Mouse (Mus musculus): ENCODE data around the gene Gm3285.

Gm3285 gene

GRCm38 (mm10) chr10:77900903-77901818, 39.4 kb downstream of the Gm3285 start:
- in situ Hi-C loops (cut with MboI, MseI): no loop called here

GRCm38 (mm10) chr10:77901871-77902210, 40.1 kb downstream of the Gm3285 start:
- in situ Hi-C loops (cut with MboI, MseI): no loop called here

GRCm38 (mm10) chr10:77902211-77902893, 40.6 kb downstream of the Gm3285 start, which contains the start of gene Lrrc3:
Gene Lrrc3 (minus strand): TSS chr10:77902536.
- in situ Hi-C loops (cut with MboI, MseI): no loop called here

- in situ Hi-C loops (cut with MboI, MseI): no loop called here
These were observed 41.3 kb downstream of the Gm3285 start for GRCm38 (mm10) chr10:77902894-77903715.
